Mouse (Mus musculus) kidney, postnatal 4 days (tissue): ENCODE results near the gene Timm10b.

Experiments used
- DNase-seq, 2 experiments: peaks; one replicate each; pipeline ENCODE4 v3.0.0; 2021; ENCODE audit warnings: mixed read lengths in 2 of 2

The Timm10b gene

GRCm38 (mm10) chr7:105639756-105640155 is at the start of gene Timm10b:
Gene Timm10b, plus strand, starts transcription at chr7:105640056.
- DNase-seq = no peak

- no peak for DNase-seq
Measured at GRCm38 (mm10) chr7:105590097-105590496, 49.8 kb upstream of the Timm10b start.

- DNase-seq = peak; percentile 89 to 91
Measured at GRCm38 (mm10) chr7:105602860-105603623, 36.8 kb upstream of the Timm10b start.

- DNase-seq = no peak
Measured at GRCm38 (mm10) chr7:105608467-105608866, 31.4 kb upstream of the Timm10b start.

- no peak for DNase-seq
Measured at GRCm38 (mm10) chr7:105611767-105612166, 28.1 kb upstream of the Timm10b start.

GRCm38 (mm10) chr7:105614400-105614799 is 25.5 kb upstream of the Timm10b start:
- DNase-seq = peak in 1 of 2 experiments; percentile 22

GRCm38 (mm10) chr7:105615720-105616119 is 24.1 kb upstream of the Timm10b start:
- no peak for DNase-seq

- no peak for DNase-seq
Measured at GRCm38 (mm10) chr7:105616561-105616960, 23.3 kb upstream of the Timm10b start.

- DNase-seq = no peak
Measured at GRCm38 (mm10) chr7:105617810-105618209, 22.0 kb upstream of the Timm10b start.

GRCm38 (mm10) chr7:105619701-105620100 is 20.2 kb upstream of the Timm10b start:
- DNase-seq = no peak

GRCm38 (mm10) chr7:105621053-105621452 is 18.8 kb upstream of the Timm10b start:
- DNase-seq = peak in 1 of 2 experiments; percentile 30

- DNase-seq = no peak
Measured at GRCm38 (mm10) chr7:105621646-105622292, 18.1 kb upstream of the Timm10b start.

- DNase-seq = peak in 1 of 2 experiments; percentile 39
Measured at GRCm38 (mm10) chr7:105625397-105625796, 14.5 kb upstream of the Timm10b start.

GRCm38 (mm10) chr7:105628633-105629032 is 11.2 kb upstream of the Timm10b start:
- DNase-seq = peak; percentile 68 to 77

- DNase-seq = peak in 1 of 2 experiments; percentile 49
Measured at GRCm38 (mm10) chr7:105632551-105632972, 7.3 kb upstream of the Timm10b start.

- DNase-seq = peak; percentile 96 to 97
Measured at GRCm38 (mm10) chr7:105633127-105633800, 6.6 kb upstream of the Timm10b start, which contains the start of gene Trim3. Gene Trim3, minus strand, starts transcription at chr7:105633571.

GRCm38 (mm10) chr7:105633801-105634135 is 6.1 kb upstream of the Timm10b start:
- no peak for DNase-seq

- DNase-seq = no peak
Measured at GRCm38 (mm10) chr7:105634272-105634920, 5.5 kb upstream of the Timm10b start.

- no peak for DNase-seq
Measured at GRCm38 (mm10) chr7:105635726-105636125, 4.1 kb upstream of the Timm10b start.

- DNase-seq = no peak
Measured at GRCm38 (mm10) chr7:105638776-105639175, 1.1 kb upstream of the Timm10b start.

- DNase-seq = peak in 1 of 2 experiments; percentile 35
Measured at GRCm38 (mm10) chr7:105639304-105639703, 552 bp upstream of the Timm10b start.

GRCm38 (mm10) chr7:105640233-105640893 is 507 bp downstream of the Timm10b start, which contains the start of the genes Arfip2 and Gm45799:
Gene Arfip2, minus strand, starts transcription at chr7:105640416.
Gene Gm45799, plus strand, starts transcription at chr7:105640552.
- peak; percentile 96 to 97 for DNase-seq
